Comparison of ENCODE assay signal across 8 mouse cellular contexts in genomic region chr11:5502351-5503051, GRCm38 (mm10). TPM values are rescaled to one million over a fixed set of nuclear protein-coding genes. Genes with fewer than 3 reads are reported as not detected.
DNase-seq lines count a peak whose midpoint lies in the region.

No protein-coding gene starts in this region.

- peak; percentile 54 for DNase-seq in adrenal gland, adult 8-10 months
- DNase-seq in adrenal gland, adult 18-20 months (ENCODE audit: low spot score in 2 of 2) = no peak
- peak; percentile 54 for DNase-seq in ES-CJ7 (ENCODE audit: low read depth, low spot score)
- DNase-seq in fat pad, adult 2 months (ENCODE audit: extremely low read depth, low read depth, low spot score) = peak; percentile 94
- peak; percentile 87 for DNase-seq in lung, postnatal 36 days
- no peak for DNase-seq in embryo, embryonic 11 days
- no peak for DNase-seq in left cerebral cortex, adult 8-10 months (ENCODE audit: low spot score in 2 of 2)
- no peak for DNase-seq in B cell, adult 2 months

RNA-seq across cellular contexts. Expression of gene Xbp1, which starts 18.0 kb away (rescaled TPM):
- 100 to 1,000 TPM; 163 to 269 (median 179) TPM for total RNA-seq in adrenal gland, adult 8-10 months (2022)
- 100 to 1,000 TPM; 144 to 206 TPM for total RNA-seq in adrenal gland, adult 18-20 months (2021)
- 10 to 100 TPM; 78.5 to 83.1 (median 80.7) TPM for total RNA-seq in left cerebral cortex, adult 8-10 months (2022)

RNA-seq across cellular contexts. Expression of gene Ccdc117, which starts 39.5 kb away (rescaled TPM):
- total RNA-seq in adrenal gland, adult 8-10 months (2022) = 10 to 100 TPM; 23.8 to 34.9 (median 28.8) TPM
- total RNA-seq in adrenal gland, adult 18-20 months (2021) = 10 to 100 TPM; 37.8 to 47.4 TPM
- 10 to 100 TPM; 13.0 to 15.0 (median 13.2) TPM for total RNA-seq in left cerebral cortex, adult 8-10 months (2022)

RNA-seq across cellular contexts. Expression of gene Znrf3, which starts 57.9 kb away (rescaled TPM):
- total RNA-seq in adrenal gland, adult 8-10 months (2022) = 10 to 100 TPM; 26.1 to 41.3 (median 36.4) TPM
- total RNA-seq in adrenal gland, adult 18-20 months (2021) = 10 to 100 TPM; 18.3 to 22.5 TPM
- total RNA-seq in left cerebral cortex, adult 8-10 months (2022) = 10 to 100 TPM; 19.3 to 22.0 (median 20.4) TPM

Comparison
In these comparisons a context has a peak if more than half of its experiments do, and no peak if none do; other contexts are left out.
1. DNase-seq: peak in adrenal gland, adult 8-10 months (single experiment), ES-CJ7 (single experiment), fat pad, adult 2 months (single experiment) and lung, postnatal 36 days (single experiment); none in adrenal gland, adult 18-20 months (0 of 2), embryo, embryonic 11 days (single experiment), left cerebral cortex, adult 8-10 months (0 of 2) and B cell, adult 2 months (0 of 2).